Mouse (Mus musculus) liver, embryonic 14.5 days (tissue): ENCODE data around the gene Adh7.

Experiments
- CTCF ChIP-seq: IDR thresholded peaks from 2 replicates; pipeline ENCODE4 v1.5.1; 2016; ENCODE audit warnings: antibody characterized with exemption, low read depth, control low read depth
- EP300 ChIP-seq: IDR thresholded peaks from 2 replicates; pipeline ENCODE4 v1.6.1; 2016; ENCODE audit warnings: antibody characterized with exemption, low read depth

DNA sequence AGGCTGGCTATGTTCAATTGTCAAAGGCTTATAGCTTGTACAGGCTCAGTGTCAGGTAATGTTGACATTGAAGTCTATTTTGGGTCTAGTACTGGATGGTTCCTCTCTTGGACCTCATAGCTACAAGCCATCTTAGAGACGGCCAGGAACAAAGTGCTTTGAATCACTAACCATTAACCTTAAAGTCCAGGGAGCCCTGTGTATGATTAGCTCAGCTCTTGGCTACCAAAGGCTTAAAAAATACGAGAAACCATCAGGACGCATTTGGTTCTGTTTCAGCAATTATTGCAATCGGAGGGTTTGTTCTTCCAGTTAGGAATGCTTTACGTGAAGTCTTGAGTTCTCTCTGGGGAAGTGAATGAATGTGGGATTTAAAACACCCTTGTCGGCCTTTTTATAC is 25.4 kb downstream of the Adh7 start:
- no peak for TF ChIP-seq CTCF
- TF ChIP-seq EP300, result no peak
